Mouse (Mus musculus) cerebellum, postnatal 14 days (tissue): ENCODE measurements at regions not wholly inside any gene's neighbourhood (a gene's known extent, or its start where the extent isn't known, plus 50 kb on each side); places are given as distances from the start of the nearest gene placed in this dataset.
A peak's percentile ranks its signal among the peaks of the same experiment; 100 is the strongest.
"Not testable (repeated sequence)": the region's sequence is repeated elsewhere in the genome, so short reads cannot be mapped to it uniquely, and the experiment has no call there.

ENCODE experiments used
- DNase-seq, 2 experiments: peaks; one replicate each; pipeline ENCODE4 v3.0.0; 2021; ENCODE audit warnings: mixed read lengths in 2 of 2

DNA sequence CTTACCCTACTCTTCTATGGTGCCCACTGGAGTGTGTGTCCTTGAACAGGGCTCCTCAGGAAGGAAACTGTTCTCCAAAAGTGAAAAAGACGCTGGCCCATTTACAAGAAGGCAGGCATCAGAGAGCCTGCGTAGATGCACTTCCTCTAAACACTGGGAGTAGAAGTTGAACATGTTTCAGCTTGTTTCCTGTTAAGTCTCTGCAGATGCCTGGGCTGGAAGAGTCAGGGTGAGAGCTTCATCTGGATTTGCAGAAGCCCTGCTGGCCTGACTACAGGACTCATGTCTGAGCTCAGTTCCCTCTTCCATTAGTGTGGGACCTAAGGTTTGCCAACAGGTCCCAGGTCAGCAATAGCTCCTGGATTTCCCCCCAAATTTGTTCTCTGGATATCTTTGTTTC lies 54.7 kb upstream of the Nlrp1b start:
- no peak for DNase-seq

DNA sequence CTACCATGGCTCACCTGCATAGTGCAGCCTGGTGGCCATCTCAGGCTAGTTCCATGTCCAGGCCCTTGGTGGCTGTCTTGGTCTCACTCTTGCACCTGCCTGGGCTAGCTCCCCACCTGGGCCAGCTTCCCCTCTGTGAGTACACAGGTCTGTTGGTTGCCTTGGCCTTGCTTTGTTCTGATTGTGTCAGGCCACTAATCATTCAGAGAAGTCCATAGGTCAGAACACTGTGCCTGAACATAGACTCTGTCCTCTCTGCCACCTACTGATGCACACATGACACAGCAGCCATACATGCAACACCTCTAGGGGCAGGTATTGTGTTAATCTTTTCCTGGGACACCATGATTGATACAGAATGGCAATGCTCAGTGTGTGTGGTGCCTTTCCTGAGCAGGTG lies 57.7 kb upstream of the Nlrp1b start:
- DNase-seq, result not testable (repeated sequence)

GRCm38 (mm10) chr11:71289490-71289889 lies 59.0 kb upstream of the Nlrp1b start:
- DNase-seq, result no peak

DNA sequence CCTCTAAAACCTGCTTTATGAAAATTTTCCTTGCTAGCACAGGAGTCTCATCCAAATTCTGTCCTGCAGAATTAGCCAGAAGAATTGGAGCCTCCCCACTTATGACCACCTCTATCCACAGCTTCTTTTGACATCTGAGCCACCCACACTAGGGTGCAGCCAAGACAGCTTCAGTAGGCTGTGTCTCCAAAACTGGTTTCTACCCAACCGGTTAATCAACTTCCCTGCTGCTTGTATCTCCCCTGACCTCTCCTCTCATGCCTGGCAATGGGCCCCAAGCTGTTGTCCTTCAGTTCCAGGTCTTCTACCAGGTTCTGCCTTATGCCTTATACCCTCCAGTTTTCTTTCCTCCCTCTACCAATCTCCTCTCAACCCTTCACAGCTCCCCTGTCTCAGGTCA lies 68.9 kb upstream of the Nlrp1b start:
- no peak for DNase-seq

GRCm38 (mm10) chr11:71323439-71323838 lies 92.9 kb upstream of the Nlrp1b start:
- no peak for DNase-seq

DNA sequence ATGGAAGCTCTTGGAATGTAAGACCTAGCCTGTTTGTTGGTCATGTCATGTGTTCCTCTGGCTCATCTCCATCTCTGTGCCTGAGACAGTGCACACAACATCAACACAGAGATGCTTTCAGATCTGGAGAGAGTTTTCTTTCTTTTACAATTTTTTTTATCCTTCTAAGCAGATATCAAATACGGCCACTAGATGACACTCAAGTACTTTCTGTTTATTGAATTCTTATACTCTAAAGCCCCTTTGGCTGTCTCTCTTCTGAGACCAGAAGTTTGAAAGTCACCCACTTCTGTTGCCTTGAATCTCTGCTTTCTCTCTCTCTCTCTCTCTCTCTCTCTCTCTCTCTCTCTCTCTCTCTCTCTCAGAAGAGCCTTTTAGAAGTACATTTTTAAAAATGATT lies 106.9 kb upstream of the Nlrp1b start:
- DNase-seq, result peak in 1 of 2 experiments; percentile 19

GRCm38 (mm10) chr11:71346024-71346423 lies 115.5 kb upstream of the Nlrp1b start:
- DNase-seq, result peak; percentile 85 to 89

GRCm38 (mm10) chr11:71357089-71357488 lies 126.6 kb upstream of the Nlrp1b start:
- DNase-seq, result no peak

GRCm38 (mm10) chr11:71360856-71361255 lies 130.3 kb upstream of the Nlrp1b start:
- DNase-seq, result no peak

DNA sequence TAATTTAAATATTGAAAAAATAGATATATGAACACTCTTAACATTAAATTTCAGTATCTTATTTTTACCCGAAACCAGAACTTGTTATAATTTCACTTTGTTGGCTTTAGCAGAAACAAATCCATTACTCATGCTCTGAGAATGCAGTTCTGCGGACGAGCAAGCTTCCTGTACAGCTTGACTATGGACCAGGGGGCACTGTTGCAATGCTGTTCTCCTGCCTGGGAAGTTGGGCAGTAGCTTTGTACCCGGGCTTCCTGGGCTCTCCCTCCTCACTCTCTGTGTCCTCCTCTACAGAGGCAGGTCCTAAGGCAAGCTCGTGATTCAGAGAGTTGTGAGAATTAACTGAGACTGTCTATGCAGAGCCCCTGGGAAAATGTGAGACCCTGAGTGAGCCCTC lies 141.3 kb upstream of the Nlrp1b start:
- no peak for DNase-seq

DNA sequence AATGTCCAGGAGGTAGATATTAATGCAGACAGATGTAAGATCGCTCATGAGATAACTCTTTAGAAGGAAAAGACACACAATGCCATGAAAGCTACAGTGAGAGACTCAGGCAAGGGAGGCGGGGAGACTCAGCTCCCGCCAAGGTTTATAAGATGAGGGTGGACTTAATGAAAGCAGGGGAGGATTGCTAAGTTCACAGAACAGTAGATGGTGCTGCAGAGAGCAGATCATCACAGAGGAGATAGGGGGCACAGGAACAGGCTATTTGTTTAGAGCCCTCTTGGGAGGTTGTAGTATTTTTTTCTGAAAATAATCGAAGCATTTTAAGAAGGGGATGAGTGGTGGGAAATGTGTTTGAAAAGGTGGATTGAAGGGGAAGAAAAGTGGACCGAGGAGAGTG lies 144.6 kb upstream of the Nlrp1b start:
- DNase-seq, result no peak

DNA sequence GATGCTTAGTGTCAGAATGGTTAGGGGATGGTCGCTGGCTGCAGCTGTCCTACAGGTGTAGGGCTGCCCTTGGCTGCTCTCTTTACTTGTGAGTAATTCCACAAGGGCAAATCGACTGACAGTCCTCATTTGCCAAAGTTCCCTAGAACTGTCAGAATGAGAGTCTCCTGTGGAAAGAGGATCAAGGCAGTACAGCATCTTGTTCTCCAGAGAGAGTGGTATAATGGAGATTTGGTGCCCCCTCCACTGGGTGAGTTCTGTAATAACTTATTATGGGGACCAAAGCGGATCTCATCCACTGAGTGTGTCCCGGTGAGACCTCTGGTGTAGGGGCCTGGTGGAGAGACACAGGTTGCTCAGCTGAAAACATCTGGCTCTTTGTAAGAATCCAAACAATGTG lies 157.9 kb upstream of the Nlrp1b start:
- DNase-seq, result no peak

DNA sequence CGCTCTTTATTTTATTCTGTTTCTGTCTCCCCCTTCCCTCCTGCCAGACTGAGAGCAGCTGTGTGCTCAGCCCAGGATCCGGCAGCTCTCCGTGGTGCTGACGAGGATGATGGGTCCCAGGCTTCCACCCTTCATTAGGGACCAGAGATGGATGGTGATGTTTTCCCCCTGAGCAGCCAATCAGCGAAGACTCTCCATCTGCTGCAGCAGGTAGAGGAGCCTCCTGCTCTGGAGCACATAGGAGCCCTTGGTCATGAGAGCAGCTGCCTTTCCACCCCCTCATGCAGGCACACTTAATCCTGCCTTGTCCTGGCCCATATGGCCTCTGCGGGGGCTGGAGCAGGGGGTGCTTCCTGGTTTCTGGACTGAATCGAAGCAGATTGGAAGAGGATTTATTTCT lies 159.1 kb upstream of the Nlrp1b start:
- peak; percentile 68 to 74 for DNase-seq

GRCm38 (mm10) chr11:71390151-71390550 lies 159.6 kb upstream of the Nlrp1b start:
- DNase-seq, result peak; percentile 24 to 31

DNA sequence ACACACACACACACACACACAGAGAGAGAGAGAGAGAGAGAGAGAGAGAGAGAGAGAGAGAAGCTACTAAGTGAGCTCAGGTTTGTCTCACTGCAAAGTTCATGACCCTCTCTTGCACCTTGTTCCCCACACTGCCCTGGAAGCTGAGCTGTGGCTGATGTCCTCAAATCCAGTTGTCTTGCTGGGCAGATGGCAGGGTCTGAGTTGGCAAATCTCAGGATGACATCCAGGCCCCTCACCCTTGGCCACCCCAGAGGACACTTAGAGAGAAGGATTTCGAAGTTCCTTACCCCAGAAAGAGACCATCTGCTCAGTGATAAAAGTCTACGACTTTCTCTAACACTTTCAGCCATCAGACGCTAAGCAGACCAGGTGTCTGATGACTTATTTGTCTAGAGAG lies 160.1 kb upstream of the Nlrp1b start:
- DNase-seq, result no peak

DNA sequence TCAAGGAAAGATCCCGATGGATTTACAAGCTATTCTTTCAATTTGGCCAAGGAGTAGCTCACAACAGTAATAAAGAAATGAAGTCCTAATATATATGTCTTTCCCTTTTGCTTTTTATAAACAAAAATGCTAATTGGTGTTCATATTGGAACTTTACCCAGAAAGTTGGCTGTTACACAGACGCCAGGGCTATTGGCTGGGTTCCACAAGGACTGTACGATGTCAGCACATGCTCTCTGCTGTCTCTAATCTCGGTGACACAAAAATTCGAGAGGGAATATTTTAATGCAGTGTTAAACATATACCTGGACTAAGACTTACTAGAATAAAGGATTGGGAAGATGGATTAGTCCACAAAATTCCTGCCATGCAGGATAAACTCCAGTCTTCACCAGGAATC lies 162.9 kb upstream of the Nlrp1b start:
- peak in 1 of 2 experiments; percentile 42 for DNase-seq

DNA sequence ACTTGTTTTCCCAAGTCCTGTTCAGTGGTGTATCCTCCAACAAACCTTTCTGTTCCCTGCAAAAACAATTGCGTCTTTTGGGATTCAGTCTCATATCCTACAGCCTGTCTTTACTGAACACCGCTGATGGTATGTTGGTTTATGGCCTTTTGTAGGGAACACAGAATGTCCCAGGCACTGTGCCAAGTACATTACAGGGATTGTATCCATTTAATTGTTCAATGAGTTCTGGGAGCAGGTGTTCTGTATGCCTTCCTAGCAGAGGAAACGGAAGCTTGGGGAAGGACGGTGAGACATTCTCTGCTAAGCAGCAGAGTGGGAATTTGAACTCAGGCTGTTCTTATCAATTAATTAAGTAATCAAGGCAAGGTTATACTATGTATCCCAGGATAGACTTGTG lies 164.5 kb upstream of the Nlrp1b start:
- DNase-seq, result no peak

- no peak for DNase-seq
Measured at GRCm38 (mm10) chr11:71395631-71396030, 165.1 kb upstream of the Nlrp1b start.

- no peak for DNase-seq
Measured at GRCm38 (mm10) chr11:71400351-71400750, 169.8 kb upstream of the Nlrp1b start.

GRCm38 (mm10) chr11:71401411-71402276 lies 171.1 kb upstream of the Nlrp1b start:
- DNase-seq, result no peak

GRCm38 (mm10) chr11:71404361-71404760 lies 173.8 kb upstream of the Nlrp1b start:
- DNase-seq, result peak; percentile 46 to 62

DNA sequence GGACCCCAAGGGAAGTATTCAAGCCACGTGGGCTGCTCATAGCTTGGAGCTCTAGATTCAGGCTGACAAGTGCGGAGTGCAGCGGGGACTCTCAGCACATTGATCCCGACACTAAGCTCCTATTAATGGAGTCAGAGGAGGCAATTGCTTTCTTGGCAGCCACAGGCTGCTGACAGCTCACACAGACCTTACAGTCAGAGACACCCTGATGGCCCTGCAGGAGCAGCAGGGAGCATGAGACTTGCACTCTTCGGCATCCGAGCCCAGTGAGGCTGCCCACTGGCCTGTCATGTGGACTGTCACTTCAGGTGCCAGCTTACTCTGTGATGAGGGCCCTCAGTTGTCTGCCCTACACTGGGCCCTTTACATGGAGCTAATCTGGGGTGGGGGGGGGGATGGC lies 176.5 kb upstream of the Nlrp1b start:
- no peak for DNase-seq

GRCm38 (mm10) chr11:71409211-71409765 lies 178.8 kb upstream of the Nlrp1b start:
- no peak for DNase-seq

- DNase-seq, result no peak
Measured at GRCm38 (mm10) chr11:71410582-71410981, 180.0 kb upstream of the Nlrp1b start.

- DNase-seq, result no peak
Measured at GRCm38 (mm10) chr11:71411958-71412357, 181.4 kb upstream of the Nlrp1b start.
